Mouse (Mus musculus) embryo, embryonic 10 days (tissue): ENCODE data around the gene Svopl.
A peak's percentile ranks its signal among the peaks of the same experiment; 100 is the strongest.

Experiments used
- DNase-seq: peaks from one replicate; pipeline ENCODE4 v3.0.0-alpha.2; 2015; ENCODE audit warnings: low spot score

The Svopl gene

DNA sequence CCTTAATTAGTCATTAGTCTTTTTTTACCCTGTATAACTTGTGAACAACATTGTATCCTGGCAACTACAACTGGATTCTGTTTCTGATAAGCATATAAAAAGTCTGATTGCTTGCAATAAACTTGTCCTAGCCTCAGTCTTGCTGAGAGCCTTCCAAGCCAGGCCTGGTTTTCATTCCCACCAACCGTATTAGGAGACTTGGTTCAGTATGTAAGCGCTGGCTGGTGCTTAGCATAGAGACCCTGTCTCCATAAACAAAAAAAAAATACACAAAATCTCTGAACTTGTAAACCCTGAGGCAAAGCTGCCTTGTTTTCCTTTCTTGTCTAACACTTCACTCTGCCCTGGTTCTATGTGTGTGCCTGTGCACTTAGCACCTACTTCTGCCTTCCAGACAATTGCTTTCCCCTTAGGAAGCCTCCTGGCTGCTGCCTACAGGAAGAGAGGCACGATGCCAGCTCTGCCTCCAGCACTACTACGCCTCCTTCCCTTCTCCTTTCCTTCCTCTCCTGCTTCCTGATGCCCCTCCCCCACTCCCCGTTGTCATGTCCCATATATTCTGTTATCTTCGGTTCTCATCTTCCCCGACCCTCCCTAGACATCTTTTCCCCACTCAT lies 14.8 kb downstream of the Svopl start:
- DNase-seq = no peak

GRCm38 (mm10) chr6:38028205-38028604 lies 18.6 kb downstream of the Svopl start:
- no peak for DNase-seq

- DNase-seq = no peak
These were observed 19.0 kb downstream of the Svopl start for GRCm38 (mm10) chr6:38027771-38028170.

- DNase-seq = no peak
These were observed 23.5 kb downstream of the Svopl start for GRCm38 (mm10) chr6:38023284-38023683.

DNA sequence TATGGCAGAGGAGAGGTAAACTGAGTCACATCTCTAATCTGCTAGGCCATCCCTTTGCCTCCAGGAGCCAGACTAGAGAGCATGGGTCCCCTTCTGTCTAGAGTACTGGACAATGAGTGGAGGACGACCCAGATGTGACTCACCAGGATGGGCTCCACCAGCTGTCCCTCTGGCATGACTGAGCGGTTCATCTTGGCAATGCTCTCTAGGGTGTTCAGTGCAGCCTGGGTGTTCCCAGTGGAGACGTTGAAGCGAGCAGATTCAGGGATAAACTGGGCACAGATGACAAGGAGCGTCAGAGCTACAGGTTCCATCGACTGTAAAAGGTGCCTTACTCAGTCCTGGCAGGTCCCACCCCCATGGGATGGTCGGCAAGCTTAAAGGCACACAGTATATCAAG lies 25.4 kb downstream of the Svopl start:
- DNase-seq = no peak

DNA sequence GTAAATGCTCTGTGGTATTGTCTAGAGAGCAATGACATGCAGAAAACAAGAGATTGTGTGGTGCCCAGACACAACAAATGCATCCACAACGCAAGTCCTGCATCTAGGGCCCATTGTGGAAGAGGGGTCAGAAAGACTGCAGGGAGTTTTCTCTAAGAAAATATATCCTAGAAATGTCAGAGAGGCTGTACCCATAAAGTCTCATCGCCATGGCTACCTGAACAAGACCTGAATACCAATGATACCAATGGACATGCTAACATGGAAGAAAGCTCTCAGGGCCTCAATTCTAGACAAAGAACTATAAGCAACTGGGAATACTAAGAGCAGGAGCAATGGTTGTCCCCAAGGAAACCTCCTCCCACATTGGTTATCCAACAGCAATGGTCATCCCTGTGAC lies 34.0 kb downstream of the Svopl start:
- DNase-seq = no peak

DNA sequence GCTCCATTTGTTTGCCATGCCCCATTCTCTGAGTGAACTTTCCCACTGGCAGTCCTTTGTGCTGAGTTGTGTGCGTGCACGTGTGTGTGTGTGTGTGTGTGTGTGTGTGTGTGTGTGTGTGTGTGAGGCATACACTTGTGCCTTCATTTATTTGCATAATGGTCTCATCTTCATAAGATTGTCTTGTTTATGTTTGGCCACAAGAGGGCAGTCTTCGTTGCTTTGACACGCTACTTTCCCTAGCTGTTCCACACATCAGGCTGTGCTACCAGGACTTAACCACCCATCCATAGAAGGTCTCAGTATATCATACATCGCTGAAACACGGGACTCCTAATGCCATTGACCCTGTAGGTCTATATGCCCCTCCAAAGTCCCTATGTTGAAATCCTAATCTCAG lies 39.3 kb downstream of the Svopl start:
- DNase-seq = peak; percentile 90

GRCm38 (mm10) chr6:37967386-37967785 lies 79.4 kb downstream of the Svopl start:
- no peak for DNase-seq

- DNase-seq = no peak
These were observed 95.5 kb downstream of the Svopl start for GRCm38 (mm10) chr6:37951306-37951705.

- peak; percentile 49 for DNase-seq
These were observed 110.3 kb downstream of the Svopl start for GRCm38 (mm10) chr6:37936498-37936897.
